Mouse (Mus musculus) lung, embryonic 16.5 days (tissue): ENCODE measurements around the gene Scd2. TPM values are rescaled to one million over a fixed set of nuclear protein-coding genes. Genes with fewer than 3 reads are reported as not detected.
A peak's percentile ranks its signal among the peaks of the same experiment; 100 is the strongest.

Experiments used
- ATAC-seq: fragments of 200-750 bp; cut with Nextera tagmentation; 2 replicates; pipeline ENCODE4 v1.8.0; 2017; ENCODE audit warnings: low read depth, mild to moderate bottlenecking, moderate library complexity
- H3K27ac ChIP-seq: fragments of 300-500 bp; sonication (generic); 2 replicates; pipeline ENCODE4 v1.5.1; 2014; ENCODE audit warnings: mild to moderate bottlenecking, control low read depth, low read length
- H3K27me3 ChIP-seq: fragments of 300-500 bp; sonication (generic); 2 replicates; pipeline ENCODE4 v1.6.1; 2014; ENCODE audit warnings: low read depth, low read length, mixed read lengths; ENCODE audit not compliant: control insufficient read depth, insufficient read depth
- H3K36me3 ChIP-seq: fragments of 300-500 bp; sonication (generic); 2 replicates; pipeline ENCODE4 v1.6.1; 2014; ENCODE audit warnings: low read length; ENCODE audit not compliant: control insufficient read depth, insufficient read depth
- H3K4me1 ChIP-seq: fragments of 300-500 bp; sonication (generic); replicated peaks from 2 replicates; pipeline ENCODE4 v1.6.1; 2014; ENCODE audit warnings: low read length, mixed read lengths; ENCODE audit not compliant: control insufficient read depth, insufficient read depth
- H3K4me2 ChIP-seq: fragments of 300-500 bp; sonication (generic); 2 replicates; pipeline ENCODE4 v1.6.1; 2014; ENCODE audit warnings: low read depth, low read length, control low read depth
- H3K4me3 ChIP-seq: fragments of 300-500 bp; sonication (generic); 2 replicates; pipeline ENCODE4 v1.5.1; 2014; ENCODE audit warnings: mild to moderate bottlenecking, low read length, control low read depth
- H3K9ac ChIP-seq: fragments of 300-500 bp; sonication (generic); 2 replicates; pipeline ENCODE4 v1.6.1; 2014; ENCODE audit warnings: low read length, control low read depth
- H3K9me3 ChIP-seq: fragments of 300-500 bp; sonication (generic); 2 replicates; pipeline ENCODE4 v1.6.1; 2016; ENCODE audit warnings: low read length; ENCODE audit not compliant: control insufficient read depth
- WGBS: fragments of 180-500 bp; shearing (Covaris S2); extraction: QIAGEN DNeasy Blood & Tissue Kit; methylation state at CpG from one replicate; pipeline ENCODE4 v1.1.7; 2014; 5-methylcytosine and 5-hydroxymethylcytosine counted together
- polyA plus RNA-seq: library from polyadenylated mRNA; unstranded; fragments of >200 nt; fragmentation: Nextera tagmentation; extraction: Ambion mirVana; gene quantifications from 2 replicates; pipeline ENCODE4 v1.2.1, GENCODE M21; 2015

The Scd2 gene
- polyA plus RNA-seq, 1 experiment from 2014 or later: 232 TPM

- H3K4me3 ChIP-seq: no peak overlapping the region; the same call in 1 of the 2 replicates
- H3K4me2 ChIP-seq: peak overlapping the region; percentile 96
- H3K36me3 ChIP-seq: peaks cover 13% of the 10 kb centered on the region
- no peaks in the 10 kb centered on the region for H3K9me3 ChIP-seq
- H3K27me3 ChIP-seq: no peaks in the 10 kb centered on the region
- peak overlapping the region; percentile 72 for H3K9ac ChIP-seq
- H3K4me1 ChIP-seq: peaks cover 52% of the 10 kb centered on the region
- peak overlapping the region; percentile 98 for H3K27ac ChIP-seq
- no peak for ATAC-seq
- 61% methylated on average over 3 of the region's 3 CpGs for WGBS
Observed at GRCm38 (mm10) chr19:44292483-44292882, 991 bp upstream of the Scd2 start.

GRCm38 (mm10) chr19:44293769-44294551 lies 486 bp downstream of the Scd2 start:
- Histone ChIP-seq H3K9me3 (no peaks in the 10 kb centered on the region), H3K27ac (peak overlapping the region; percentile 98), H3K27me3 (no peaks in the 10 kb centered on the region), H3K36me3 (peaks cover 19% of the 10 kb centered on the region), H3K4me3 (peak overlapping the region; percentile 84), H3K9ac (peak overlapping the region; percentile 92), H3K4me1 (peaks cover 53% of the 10 kb centered on the region), H3K4me2 (peak overlapping the region; percentile 96)
- WGBS: under 1% methylated on average over 31 of the region's 31 CpGs
- peak; percentile 96 for ATAC-seq

GRCm38 (mm10) chr19:44294588-44295041 lies 1.1 kb downstream of the Scd2 start:
- Histone ChIP-seq H3K9ac (peak overlapping the region; percentile 92), H3K27ac (peak overlapping the region; percentile 98), H3K4me3 (peak overlapping the region; percentile 84), H3K9me3 (no peaks in the 10 kb centered on the region), H3K36me3 (peaks cover 19% of the 10 kb centered on the region), H3K4me2 (peak overlapping the region; percentile 96), H3K4me1 (peaks cover 52% of the 10 kb centered on the region), H3K27me3 (no peaks in the 10 kb centered on the region)
- ATAC-seq: peak; percentile 75
- under 1% methylated on average over 14 of the region's 14 CpGs for WGBS

- ATAC-seq: no peak
- Histone ChIP-seq H3K9ac (peak overlapping the region; percentile 92), H3K36me3 (peaks cover 23% of the 10 kb centered on the region), H3K4me2 (peak overlapping the region; percentile 96), H3K9me3 (no peaks in the 10 kb centered on the region), H3K27ac (peak overlapping the region; percentile 83), H3K27me3 (no peaks in the 10 kb centered on the region), H3K4me3 (peak overlapping the region; percentile 84), H3K4me1 (peaks cover 58% of the 10 kb centered on the region)
- WGBS: 1% methylated on average over 3 of the region's 3 CpGs
Observed at GRCm38 (mm10) chr19:44295251-44295650, 1.8 kb downstream of the Scd2 start.

- peaks cover 26% of the 10 kb centered on the region for H3K36me3 ChIP-seq
Observed at GRCm38 (mm10) chr19:44295741-44296140, 2.3 kb downstream of the Scd2 start.

GRCm38 (mm10) chr19:44296186-44296585 lies 2.7 kb downstream of the Scd2 start:
- peaks cover 67% of the 10 kb centered on the region for H3K4me1 ChIP-seq
- H3K27ac ChIP-seq: peak overlapping the region; percentile 83
- peaks cover 31% of the 10 kb centered on the region for H3K36me3 ChIP-seq
- H3K9me3 ChIP-seq: no peaks in the 10 kb centered on the region
- H3K4me3 ChIP-seq: peak overlapping the region; percentile 84
- no peaks in the 10 kb centered on the region for H3K27me3 ChIP-seq
- H3K9ac ChIP-seq: peak overlapping the region; percentile 92
- ATAC-seq: no peak
- H3K4me2 ChIP-seq: peak overlapping the region; percentile 96
- WGBS: 8% methylated on average over 7 of the region's 7 CpGs

More at GRCm38 (mm10) chr19:44295741-44296140, 2.3 kb downstream of the Scd2 start:
- Histone ChIP-seq H3K4me3 (peak overlapping the region; percentile 84), H3K9me3 (no peaks in the 10 kb centered on the region), H3K4me1 (peaks cover 63% of the 10 kb centered on the region), H3K4me2 (peak overlapping the region; percentile 96), H3K27ac (peak overlapping the region; percentile 83), H3K9ac (peak overlapping the region; percentile 92), H3K27me3 (no peaks in the 10 kb centered on the region)
- WGBS: 0% methylated on average over 4 of the region's 4 CpGs
- ATAC-seq: peak; percentile 13; the same call in 1 of the 2 replicates

- ATAC-seq: no peak
- Histone ChIP-seq H3K27me3 (no peaks in the 10 kb centered on the region), H3K4me3 (peak overlapping the region; percentile 84), H3K9me3 (no peaks in the 10 kb centered on the region), H3K9ac (peak overlapping the region; percentile 92), H3K36me3 (peaks cover 37% of the 10 kb centered on the region), H3K4me1 (peaks cover 75% of the 10 kb centered on the region), H3K27ac (no peak overlapping the region), H3K4me2 (peak overlapping the region; percentile 96)
- 30% methylated on average over 8 of the region's 8 CpGs for WGBS
Observed at GRCm38 (mm10) chr19:44297068-44297760, 3.7 kb downstream of the Scd2 start.

GRCm38 (mm10) chr19:44297862-44298261 lies 4.4 kb downstream of the Scd2 start:
- Histone ChIP-seq H3K36me3 (peaks cover 40% of the 10 kb centered on the region), H3K9me3 (no peaks in the 10 kb centered on the region), H3K27me3 (no peaks in the 10 kb centered on the region), H3K4me3 (peak overlapping the region; percentile 84), H3K4me2 (peak overlapping the region; percentile 96), H3K9ac (peak overlapping the region; percentile 92), H3K27ac (no peak overlapping the region), H3K4me1 (peaks cover 75% of the 10 kb centered on the region)
- ATAC-seq: no peak
- WGBS: 48% methylated on average over 9 of the region's 9 CpGs

GRCm38 (mm10) chr19:44299078-44299477 lies 5.6 kb downstream of the Scd2 start:
- Histone ChIP-seq H3K9me3 (no peaks in the 10 kb centered on the region), H3K9ac (peak overlapping the region; percentile 92), H3K4me2 (peak overlapping the region; percentile 96), H3K4me3 (peak overlapping the region; percentile 84), H3K27ac (no peak overlapping the region), H3K4me1 (peaks cover 75% of the 10 kb centered on the region), H3K36me3 (peaks cover 50% of the 10 kb centered on the region), H3K27me3 (no peaks in the 10 kb centered on the region)
- 65% methylated on average over 9 of the region's 9 CpGs for WGBS
- ATAC-seq: no peak
